Comparison of ENCODE assay signal across 23 mouse cellular contexts in the genomic region with DNA sequence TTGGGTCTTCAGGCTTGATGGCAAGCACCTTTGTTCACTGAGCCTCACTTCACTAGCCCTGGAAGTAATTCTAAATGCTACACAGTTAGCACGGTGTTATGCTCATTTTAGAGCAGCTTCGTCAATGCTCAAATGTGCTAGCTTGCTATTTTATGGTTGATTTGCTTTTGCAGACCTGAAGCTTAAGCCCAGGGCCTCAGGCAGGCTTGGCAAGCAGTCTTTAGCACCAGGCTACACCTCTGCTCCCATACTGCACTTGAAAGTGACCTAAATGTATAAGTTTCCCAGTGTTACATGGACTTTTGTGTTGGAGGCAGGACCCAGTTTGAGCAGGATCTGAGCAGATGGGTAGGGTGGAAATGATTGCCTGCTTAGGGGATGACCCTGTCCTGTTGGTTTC.
DNase-seq lines count a peak whose midpoint lies in the region; ATAC-seq and TF ChIP-seq lines count a peak whose summit lies in the region.
"Had no signal": no experiment of that assay in that cellular context is flagged by ENCODE, and none has a peak within 500 bp of the region (broad histone marks: within the 10 kb centered on the region; RNA-seq: fewer than 3 reads in every experiment).

No protein-coding gene starts in this region.

- H3K27ac ChIP-seq in gastrocnemius, adult 2 months: peak overlapping the region; percentile 40; the same call in 1 of the 2 replicates
- peak overlapping the region; percentile 29 for H3K27ac ChIP-seq in kidney, embryonic 15.5 days
- H3K27ac ChIP-seq in brown adipose tissue, adult 24 weeks (replicated peaks; ENCODE audit: low read depth, low read length): peak overlapping the region; percentile 70
- H3K27ac ChIP-seq in liver, embryonic 15.5 days (replicated peaks): peak overlapping the region; percentile 75
- H3K27ac ChIP-seq in left cerebral cortex, adult 2 months: no peak overlapping the region
- H3K27ac ChIP-seq: embryonic facial prominence, embryonic 10.5 days; heart, adult 2 months; hindbrain, embryonic 14.5 days; layer of hippocampus, adult 2 months; limb, embryonic 12.5 days; midbrain, embryonic 12.5 days; neural tube, embryonic 15.5 days had no signal

- no peaks in the 10 kb centered on the region for H3K36me3 ChIP-seq in kidney, embryonic 15.5 days
- no peaks in the 10 kb centered on the region for H3K36me3 ChIP-seq in liver, embryonic 15.5 days (replicated peaks)
- H3K36me3 ChIP-seq: embryonic facial prominence, embryonic 10.5 days; limb, embryonic 12.5 days; midbrain, embryonic 12.5 days; neural tube, embryonic 15.5 days had no signal

- H3K4me3 ChIP-seq in gastrocnemius, adult 2 months: no peak overlapping the region
- no peak overlapping the region for H3K4me3 ChIP-seq in kidney, embryonic 15.5 days (replicated peaks)
- H3K4me3 ChIP-seq in brown adipose tissue, adult 24 weeks (ENCODE audit: insufficient read depth, low read depth, low read length): no peak overlapping the region
- H3K4me3 ChIP-seq in liver, embryonic 15.5 days (replicated peaks): no peak overlapping the region
- H3K4me3 ChIP-seq in left cerebral cortex, adult 2 months: no peak overlapping the region
- H3K4me3 ChIP-seq: embryonic facial prominence, embryonic 10.5 days; heart, adult 2 months; layer of hippocampus, adult 2 months; limb, embryonic 12.5 days; midbrain, embryonic 12.5 days; neural tube, embryonic 15.5 days had no signal

- H3K4me1 ChIP-seq in kidney, embryonic 15.5 days: peaks cover 58% of the 10 kb centered on the region
- peaks cover 53% of the 10 kb centered on the region for H3K4me1 ChIP-seq in brown adipose tissue, adult 24 weeks (ENCODE audit: control insufficient read depth, insufficient read depth, insufficient read length, low read length)
- peaks cover 95% of the 10 kb centered on the region for H3K4me1 ChIP-seq in liver, embryonic 15.5 days (replicated peaks)
- H3K4me1 ChIP-seq: midbrain, embryonic 12.5 days had no signal

- WGBS in kidney, embryonic 15.5 days: 64% methylated on average over 2 of the region's 2 CpGs
- WGBS in liver, embryonic 15.5 days (ENCODE audit: insufficient replicate concordance): 88% methylated on average over 2 of the region's 2 CpGs

- no peak for ATAC-seq in kidney, embryonic 15.5 days (replicated peaks; ENCODE audit: low FRiP score)
- ATAC-seq in liver, embryonic 15.5 days (ENCODE audit: insufficient read depth): no peak
- ATAC-seq: forebrain, postnatal 0 days had no signal

- no peaks in the 10 kb centered on the region for H3K9me3 ChIP-seq in kidney, embryonic 15.5 days (replicated peaks)
- H3K9me3 ChIP-seq in liver, embryonic 15.5 days (replicated peaks): no peaks in the 10 kb centered on the region
- H3K9me3 ChIP-seq: embryonic facial prominence, embryonic 10.5 days; limb, embryonic 12.5 days; midbrain, embryonic 12.5 days; neural tube, embryonic 15.5 days had no signal

- H3K4me2 ChIP-seq in kidney, embryonic 15.5 days: no peak overlapping the region
- H3K4me2 ChIP-seq in liver, embryonic 15.5 days: no peak overlapping the region
- H3K4me2 ChIP-seq: hindbrain, embryonic 14.5 days; limb, embryonic 12.5 days; lung, embryonic 14.5 days; midbrain, embryonic 12.5 days; neural tube, embryonic 15.5 days had no signal

- intact Hi-C loops in gastrocnemius, adult 2 months (cut with DNase I): no loop called here
- intact Hi-C loops in gastrocnemius, postnatal 36 days (cut with DNase I): no loop called here
- intact Hi-C loops in left cerebral cortex, adult 2 months (cut with DNase I): no loop called here

- no peak for DNase-seq in gastrocnemius, adult 2 months
- DNase-seq in gastrocnemius, postnatal 36 days: no peak
- no peak for DNase-seq in kidney, adult 18-20 months
- no peak for DNase-seq in left cerebral cortex, adult 2 months (ENCODE audit: extremely low spot score in 1 of 2, low spot score in 2 of 2)
- DNase-seq in embryo, embryonic 9.5 days (ENCODE audit: extremely low spot score): no peak
- DNase-seq: adrenal gland, postnatal 25 days; cerebellum, adult 9-10 months; forebrain, postnatal 0 days; gastrocnemius, postnatal 25 days; heart, adult 2 months; lung, embryonic 14.5 days; right cerebral cortex, adult 18-20 months; right cerebral cortex, postnatal 4 days; thymus, adult 2 months had no signal

- H3K9ac ChIP-seq in kidney, embryonic 15.5 days: no peak overlapping the region
- 0 out of 2 replicates have a peak overlapping the region, but pooled peaks have one; percentile 4 for H3K9ac ChIP-seq in liver, embryonic 15.5 days
- H3K9ac ChIP-seq: forebrain, postnatal 0 days; hindbrain, embryonic 14.5 days; limb, embryonic 12.5 days; lung, embryonic 14.5 days; midbrain, embryonic 12.5 days; neural tube, embryonic 15.5 days had no signal

- no peaks in the 10 kb centered on the region for H3K27me3 ChIP-seq in kidney, embryonic 15.5 days
- H3K27me3 ChIP-seq in liver, embryonic 15.5 days: no peaks in the 10 kb centered on the region
- H3K27me3 ChIP-seq: limb, embryonic 12.5 days; midbrain, embryonic 12.5 days; neural tube, embryonic 15.5 days had no signal

- no peak for TF ChIP-seq CTCF in gastrocnemius, adult 2 months (IDR thresholded peaks at IDR 0.05)
- TF ChIP-seq CTCF in left cerebral cortex, adult 2 months (IDR thresholded peaks at IDR 0.05): no peak
